Mouse (Mus musculus) spleen, embryonic (tissue): ENCODE results near the gene Bdh1.

Experiments
- CTCF ChIA-PET: fragments of 350-600 bp; sonication (Branson Sonifier 250); formaldehyde crosslinking; loops from one replicate; lab custom pipeline; 2022; lab: Charles Lee

Gene Bdh1

DNA sequence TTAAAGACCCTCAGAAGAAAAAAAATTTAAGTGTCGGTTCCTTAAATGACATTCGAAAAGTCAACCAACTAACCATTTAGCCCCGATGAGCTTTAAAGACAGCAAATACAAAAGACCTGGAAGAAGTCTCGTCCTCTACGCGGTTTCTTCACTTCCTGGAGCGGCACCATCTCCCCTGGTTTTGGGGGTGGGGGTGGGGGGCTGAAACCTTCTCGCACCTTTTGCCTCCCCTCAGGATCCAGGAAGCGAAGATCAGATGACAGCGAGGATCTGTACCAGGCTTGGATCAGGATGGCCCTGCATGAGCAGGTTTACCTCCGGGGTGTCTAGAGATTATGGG, 6.2 kb downstream of the Bdh1 start:
- CTCF ChIA-PET, result interaction anchor here (0.6 to 0.7 kb wide), 2 partner anchors 803 to 1090 kb away, joined by 3 read pairs; no protein-coding TSS in a partner anchor

DNA sequence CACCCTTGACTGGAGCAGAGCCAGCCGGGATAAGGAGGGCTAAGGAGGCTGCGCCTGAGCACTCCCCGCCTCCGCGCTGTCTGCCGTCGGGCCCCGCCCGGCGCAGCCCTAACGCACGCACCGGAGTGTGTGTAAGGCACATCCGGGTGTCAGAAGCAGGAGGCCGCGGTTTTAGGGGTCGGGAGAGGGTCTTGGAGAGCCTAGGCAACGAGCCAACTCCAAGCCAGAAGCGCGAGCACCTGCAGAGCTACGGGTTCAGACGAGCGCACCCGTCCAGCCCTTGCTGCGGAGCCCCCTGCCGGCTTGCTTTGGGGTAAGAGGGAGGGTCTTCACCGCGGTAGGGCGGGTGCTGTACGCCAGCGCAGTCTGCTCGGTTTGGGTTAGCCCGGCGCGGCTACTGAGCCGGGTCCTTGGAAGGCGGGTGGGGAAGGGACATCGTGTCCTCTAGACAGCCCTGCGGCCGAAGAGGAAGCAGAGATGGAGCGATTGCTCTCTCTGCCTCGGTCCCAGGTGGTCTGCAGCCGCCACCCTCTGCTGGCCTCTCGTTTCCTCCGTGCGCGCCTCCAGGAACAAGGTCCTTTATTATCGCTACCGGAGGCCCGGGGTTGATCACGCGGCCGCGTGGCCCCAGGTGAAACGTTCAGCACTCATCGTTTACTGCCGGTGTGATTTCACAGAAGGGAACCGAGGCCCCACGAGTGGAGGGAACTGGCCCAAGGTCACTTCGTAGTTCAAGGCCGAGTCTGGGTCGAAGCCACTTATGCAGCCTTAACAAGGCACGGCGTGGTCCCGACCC, 6.8 kb downstream of the Bdh1 start:
- CTCF ChIA-PET, result interaction anchor here (0.6 to 0.7 kb wide), 2 partner anchors 804 to 1089 kb away, joined by 3 read pairs; no protein-coding TSS in a partner anchor

DNA sequence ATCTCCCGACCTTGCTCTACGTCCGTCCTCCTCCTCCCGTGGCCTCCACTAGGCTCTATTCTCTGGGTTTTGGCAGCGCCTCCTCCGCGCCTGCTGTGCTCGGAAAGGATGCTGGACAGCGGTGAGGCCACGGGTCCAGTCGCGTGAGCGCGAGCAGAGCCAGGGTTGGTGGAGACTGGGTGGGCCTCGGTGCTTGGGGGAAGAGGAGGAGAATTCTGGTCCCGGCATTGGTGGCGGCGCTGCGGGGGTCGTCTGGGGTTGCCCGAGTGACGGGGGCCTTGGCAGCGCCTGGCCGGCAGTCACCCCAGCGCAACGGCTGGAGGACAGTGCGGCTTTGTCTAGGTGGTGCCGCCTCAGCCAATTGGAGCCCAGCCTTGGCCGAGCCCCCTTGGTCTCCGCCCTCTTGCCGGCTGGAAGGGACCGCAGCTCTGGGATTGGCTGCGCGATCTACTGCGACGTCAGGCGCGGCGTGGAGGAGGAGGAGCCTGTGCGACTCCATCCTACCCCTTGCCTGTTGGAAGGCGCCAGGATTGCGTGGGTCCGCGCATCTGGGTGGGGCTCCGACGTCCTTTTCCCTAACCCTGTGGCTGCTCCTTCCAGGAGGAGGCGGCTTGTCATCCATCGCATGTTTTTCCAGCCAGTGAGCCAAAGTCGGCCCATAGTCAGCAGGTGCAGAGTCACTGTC, 7.5 kb downstream of the Bdh1 start:
- CTCF ChIA-PET, result interaction anchor here (0.6 kb wide), 1 partner anchor 408 kb away, joined by 8 read pairs; no protein-coding TSS in a partner anchor

DNA sequence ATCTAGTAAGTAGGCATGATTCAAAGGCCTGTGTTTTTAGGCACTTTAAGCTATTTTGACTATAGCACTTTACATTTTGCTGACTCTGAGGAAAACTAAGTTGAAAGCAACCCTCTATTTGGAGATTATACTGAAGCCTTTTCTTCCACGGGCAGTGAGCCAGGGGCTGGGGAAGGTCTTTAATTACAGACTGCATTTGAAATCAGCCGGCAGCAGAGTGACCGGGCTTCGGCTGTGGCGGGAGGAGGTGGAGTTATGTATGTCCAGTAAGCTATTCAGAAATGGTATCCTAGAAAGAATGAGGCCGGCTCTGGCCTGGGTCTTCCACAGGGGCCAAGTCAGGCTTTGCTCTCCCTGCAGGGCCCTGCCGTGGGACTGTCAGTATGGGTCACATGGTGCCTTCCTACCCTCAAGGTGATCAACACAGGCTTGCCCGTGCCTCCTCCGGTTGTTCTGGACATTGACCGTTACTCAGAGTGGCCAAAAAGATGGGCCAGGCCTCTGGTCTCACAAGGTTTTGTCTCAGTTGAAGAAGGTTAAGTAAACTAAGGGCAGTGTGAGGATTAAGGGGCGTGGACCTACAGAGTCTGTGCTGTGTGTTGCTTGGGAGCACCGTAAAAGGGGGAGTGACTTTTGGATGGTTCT, 11.5 kb downstream of the Bdh1 start:
- CTCF ChIA-PET, result no interaction called here

DNA sequence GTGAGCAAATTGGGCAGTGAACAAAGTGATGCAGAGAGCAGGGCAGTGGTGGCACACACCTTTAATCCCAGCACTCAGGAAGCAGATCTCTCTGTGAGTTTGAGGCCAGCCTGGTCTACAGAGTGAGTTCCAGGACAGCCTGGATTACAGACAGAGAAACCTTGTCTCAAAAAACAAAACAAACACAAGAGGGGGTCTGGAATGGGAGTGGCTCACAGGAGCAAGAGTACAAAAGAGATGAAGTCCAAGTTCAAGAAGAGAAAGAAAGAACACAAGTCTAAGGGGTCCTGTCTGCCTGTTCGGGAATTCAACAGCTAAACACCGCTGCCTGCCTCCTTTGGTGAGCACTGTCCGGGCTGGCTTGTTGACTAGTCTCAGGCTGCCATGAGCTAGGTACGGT, 13.1 kb downstream of the Bdh1 start:
- CTCF ChIA-PET, result no interaction called here

DNA sequence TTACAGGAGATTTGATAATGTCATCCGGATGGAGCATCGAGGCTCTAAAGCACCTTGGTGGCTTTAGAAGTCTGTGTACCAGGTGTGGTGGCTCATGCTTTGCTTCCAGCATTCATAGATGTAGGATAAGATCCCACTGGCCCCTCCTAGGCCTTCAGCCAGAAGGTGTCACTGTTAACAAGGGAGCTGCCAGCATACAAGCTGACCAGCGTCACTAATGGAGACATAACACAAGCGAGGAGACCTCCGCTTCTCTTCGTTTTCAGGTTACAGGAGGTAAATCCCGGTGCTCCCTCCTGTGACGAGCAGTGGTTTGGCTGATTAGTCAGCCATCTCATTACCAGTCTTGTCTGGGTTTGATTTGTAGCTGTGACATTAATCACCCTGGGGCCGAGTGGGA, 14.0 kb downstream of the Bdh1 start:
- CTCF ChIA-PET, result no interaction called here

DNA sequence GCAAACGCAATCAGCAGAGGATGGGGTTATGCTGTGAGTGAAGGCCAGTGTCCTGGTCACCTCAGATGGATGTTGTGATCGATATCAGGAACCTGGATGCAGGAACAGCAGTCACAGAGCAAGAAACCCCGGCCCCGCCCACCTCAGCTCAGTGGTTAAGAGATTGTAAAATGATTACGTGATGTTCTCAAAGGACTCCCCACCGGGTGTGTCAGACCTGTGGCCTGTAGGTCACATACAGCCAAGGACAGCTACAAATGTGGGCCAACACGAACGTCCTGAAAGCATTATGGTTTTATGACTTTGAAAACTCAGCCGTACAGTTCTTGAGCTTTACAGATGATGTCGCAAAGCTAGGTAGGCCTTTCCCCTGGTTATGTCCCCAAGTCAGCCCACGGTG, 15.3 kb downstream of the Bdh1 start:
- CTCF ChIA-PET, result no interaction called here

DNA sequence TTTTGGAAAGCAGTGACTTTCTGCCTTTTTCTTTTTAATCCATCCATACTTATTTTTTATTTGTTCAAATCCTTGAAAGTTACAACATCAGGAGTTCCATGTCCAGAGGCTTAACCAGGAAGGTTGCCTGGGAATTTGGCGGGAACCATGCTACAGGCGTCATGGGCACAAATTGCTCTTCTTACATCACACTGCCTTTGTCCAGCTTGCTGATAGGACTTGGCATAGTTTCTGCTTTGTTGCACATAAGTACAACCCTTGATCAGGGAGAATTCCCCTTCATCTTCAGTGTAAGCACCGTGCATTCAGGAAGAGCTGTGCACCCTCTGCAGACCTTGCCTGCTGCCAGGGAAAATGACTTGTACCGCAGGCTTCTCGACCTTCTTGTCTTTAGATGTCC, 17.4 kb downstream of the Bdh1 start:
- CTCF ChIA-PET, result no interaction called here

DNA sequence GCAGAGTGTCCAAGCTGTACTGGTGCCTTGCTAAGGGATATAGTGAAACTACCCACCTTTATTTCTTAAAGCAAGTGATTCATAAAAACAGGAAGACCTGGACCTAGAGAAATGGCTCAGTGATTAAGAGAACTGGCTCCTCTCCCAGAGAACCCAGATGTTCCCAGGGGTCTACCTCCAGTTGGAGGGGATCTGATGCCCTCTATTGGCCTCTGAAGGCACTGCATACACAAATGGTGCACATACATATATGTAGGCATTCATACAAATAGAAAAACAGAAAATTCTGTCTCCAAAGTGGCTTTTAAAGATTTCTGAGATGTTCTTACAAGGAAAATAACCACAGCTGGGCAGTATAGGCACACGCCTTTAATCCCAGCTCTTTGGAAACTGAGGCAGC, 18.0 kb downstream of the Bdh1 start:
- CTCF ChIA-PET, result no interaction called here

DNA sequence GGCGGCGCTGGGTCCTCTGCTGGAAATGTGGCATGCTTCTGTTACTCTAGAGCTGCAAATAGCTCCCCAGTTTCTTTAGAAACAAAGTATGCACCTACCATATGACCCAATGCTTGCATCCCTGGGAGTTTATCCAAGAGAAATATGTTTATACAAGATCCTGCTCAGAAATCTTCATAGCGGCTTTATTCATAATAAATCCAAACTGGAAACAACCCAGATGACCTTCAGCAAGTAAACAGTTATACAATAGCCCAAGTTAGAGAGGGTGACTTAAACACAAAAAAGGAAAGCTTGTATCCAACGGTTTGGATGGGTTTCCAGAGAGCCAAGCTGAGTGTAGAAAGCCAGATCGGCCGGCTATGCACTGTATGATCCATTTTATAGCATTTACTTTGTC, 22.4 kb downstream of the Bdh1 start:
- CTCF ChIA-PET, result no interaction called here

DNA sequence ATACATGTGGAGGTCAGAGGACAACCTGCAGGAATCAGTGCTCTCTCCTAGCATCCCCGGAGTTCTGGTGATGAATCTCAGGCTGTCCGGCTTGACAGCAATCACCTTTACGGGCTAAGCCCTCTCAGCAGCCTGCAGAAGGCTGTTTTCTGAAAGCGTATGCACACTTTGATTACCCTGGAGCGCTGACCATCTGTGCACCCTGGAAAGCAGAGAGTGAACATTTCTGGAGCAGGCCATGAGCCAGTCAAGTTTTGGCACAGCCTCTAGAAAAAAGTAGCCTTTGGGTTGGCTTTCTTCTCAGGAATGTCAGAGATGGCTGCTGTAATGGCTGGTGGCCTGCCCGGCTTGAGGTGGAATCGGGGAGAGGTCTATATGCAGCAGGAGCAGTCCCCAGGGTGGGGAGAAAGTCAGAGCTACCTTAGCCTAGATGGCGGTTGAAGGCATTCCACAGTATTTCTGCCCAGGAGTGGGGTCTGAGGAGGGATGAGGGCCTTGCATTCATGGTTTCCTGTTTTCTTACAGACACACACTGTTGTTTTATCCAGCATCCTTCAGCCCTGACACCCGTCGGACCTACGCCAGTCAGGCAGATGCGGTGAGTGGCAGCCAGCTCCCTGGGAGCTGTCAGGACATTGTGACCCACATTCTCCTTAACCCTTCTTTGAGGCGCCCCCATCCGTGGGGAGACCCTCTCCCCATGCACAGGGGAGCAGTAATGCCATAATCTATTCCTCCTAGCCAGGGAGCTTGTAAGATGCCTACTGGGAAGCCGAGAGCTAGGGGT, 24.2 kb downstream of the Bdh1 start:
- CTCF ChIA-PET, result no interaction called here

DNA sequence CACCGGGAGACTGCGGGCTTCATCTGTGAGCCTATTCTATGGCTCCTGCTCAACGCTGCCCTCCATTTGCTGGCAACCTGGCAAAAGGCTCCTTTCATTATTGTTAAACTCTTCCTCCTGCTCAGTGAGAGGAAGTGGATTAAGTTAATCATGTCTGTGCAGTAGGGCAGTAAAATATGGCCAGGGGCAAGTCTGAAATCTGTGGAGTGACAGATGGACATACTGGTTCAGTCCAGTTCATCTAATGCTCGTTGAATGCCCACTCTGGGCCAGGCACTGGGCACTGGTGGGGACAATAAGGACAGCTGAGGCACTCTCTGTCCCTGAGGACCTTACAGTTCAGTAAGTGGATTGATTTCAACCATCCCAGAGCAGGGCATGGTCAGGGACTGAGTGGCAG, 27.9 kb downstream of the Bdh1 start:
- CTCF ChIA-PET, result interaction anchor here (0.6 kb wide), 1 partner anchor 677 kb away, joined by 4 read pairs; no protein-coding TSS in a partner anchor

DNA sequence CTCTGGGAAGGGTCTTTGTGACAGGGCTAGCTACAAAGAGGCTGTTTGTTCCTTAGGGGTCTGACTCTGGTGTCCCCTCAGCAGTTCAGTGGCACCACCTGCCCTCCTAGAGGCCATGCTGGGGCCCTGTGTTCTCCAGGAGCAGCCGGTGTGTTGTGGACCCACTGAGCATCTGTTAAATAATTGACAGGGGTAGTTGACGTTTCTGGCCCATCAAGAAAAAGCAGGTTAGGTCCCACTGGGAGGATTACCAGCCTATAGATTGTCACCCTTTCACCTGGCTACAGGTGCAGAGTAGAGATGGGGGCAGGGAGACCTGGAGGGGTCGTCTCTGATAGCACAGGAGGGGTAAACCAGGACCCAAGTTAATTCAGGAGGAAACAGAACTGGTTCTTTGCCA, 29.2 kb downstream of the Bdh1 start:
- CTCF ChIA-PET, result no interaction called here

DNA sequence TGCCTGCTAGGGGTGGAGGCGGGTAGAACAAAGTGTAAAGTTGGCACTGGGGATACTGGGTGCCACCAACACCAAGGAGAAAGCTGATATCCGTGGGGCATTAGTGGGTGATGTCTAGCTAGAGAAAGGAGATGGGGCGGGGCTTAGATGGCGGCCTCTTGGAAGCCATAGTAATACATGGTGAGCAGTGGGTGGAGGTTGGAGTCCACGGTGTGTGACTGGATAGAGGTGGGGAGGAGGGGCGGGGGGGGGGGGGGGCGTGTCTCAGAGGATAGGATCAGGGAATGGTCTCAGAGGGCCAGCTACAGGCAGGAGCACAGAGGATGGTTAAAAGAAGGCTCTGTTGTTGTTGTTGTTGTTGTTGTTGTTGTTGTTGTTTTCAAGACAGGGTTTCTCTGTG, 30.4 kb downstream of the Bdh1 start:
- CTCF ChIA-PET, result no interaction called here

DNA sequence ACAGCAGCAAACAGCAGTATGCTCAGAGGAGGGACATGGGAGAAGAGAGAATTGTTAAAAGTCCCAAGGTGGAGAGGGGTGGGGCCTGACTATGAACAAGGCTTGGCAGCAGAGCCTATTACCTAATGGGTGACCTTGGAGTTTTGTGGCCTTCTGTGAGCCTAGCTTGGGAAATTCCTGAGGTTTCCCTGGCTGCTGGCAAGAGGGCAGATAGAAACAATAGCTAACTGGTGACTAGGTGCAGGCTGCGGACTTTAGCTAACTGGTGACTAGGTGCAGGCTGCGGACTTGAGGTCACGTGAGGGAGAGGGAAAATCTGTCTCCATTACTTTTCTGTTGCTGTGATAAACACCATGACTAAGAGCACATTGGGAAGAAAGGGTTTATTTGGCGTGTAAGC, 31.9 kb downstream of the Bdh1 start:
- CTCF ChIA-PET, result no interaction called here

DNA sequence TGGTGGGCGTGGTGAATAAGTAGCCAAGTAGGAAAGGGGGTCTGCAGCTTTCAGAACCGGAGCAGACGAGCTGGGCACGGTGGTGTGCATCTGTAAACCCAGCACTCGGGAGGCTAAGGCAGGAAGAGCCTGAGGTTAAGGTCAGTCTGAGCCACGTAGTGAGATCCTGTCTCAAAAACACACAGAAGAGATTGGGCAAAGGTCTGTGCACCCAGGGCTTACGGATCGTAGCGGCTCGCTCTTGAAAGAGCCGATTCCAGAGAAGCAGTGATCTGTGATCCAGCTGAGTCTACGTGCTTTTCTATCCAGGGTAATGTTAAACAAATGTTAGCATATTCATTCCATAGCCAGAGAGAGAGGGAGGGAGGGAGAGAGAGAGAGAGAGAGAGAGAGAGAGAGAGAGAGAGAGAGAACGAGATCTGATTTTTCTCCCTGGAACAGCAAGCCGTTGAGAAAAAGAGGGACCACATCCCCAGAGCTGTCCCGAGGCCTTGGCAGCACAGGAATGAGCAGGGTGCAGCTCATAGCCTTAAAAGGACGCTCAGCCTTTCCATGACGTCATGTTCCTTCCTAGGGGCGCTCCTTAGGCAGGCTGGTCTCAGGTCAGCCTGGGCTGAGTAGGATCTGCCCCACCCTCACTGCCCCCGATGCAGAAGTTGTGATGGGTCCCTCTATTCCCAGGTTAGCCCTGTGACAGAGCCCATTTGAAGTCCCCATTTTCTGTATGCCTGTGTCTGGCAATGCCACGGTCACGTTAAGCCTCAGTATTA, 33.4 kb downstream of the Bdh1 start:
- CTCF ChIA-PET, result no interaction called here

DNA sequence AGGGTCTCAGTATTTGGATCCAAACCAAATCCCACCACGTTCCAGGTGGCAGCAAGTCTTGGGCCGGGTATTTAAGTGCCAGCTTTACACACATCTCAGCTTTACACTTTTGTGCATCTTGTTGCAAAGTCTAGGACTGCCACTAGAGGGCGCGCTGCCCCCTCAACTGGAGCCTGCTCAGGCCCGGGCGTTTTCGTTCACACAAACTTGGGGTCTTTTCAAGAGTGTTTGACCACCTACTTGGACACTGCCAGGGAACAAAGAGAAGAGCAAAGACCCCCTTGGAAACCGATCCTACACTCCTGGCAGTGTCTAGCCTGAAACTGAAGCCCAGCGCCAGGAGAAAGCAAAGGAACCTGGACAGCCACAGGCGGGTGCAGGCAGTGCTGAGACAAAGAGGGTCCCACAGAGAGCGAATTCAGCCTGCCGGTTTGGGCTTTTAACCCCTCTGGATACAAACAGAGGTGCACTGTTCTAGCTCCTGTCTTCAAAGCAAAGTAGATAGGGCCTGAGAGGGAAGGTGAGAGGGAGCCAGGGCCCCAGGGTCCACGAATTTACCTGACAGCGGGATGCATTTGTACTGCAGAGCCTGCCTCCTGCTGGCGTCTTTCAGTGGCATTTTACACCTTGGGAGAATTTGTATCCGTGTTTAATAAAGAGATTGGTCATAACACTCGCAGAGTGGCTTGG, 36.3 kb downstream of the Bdh1 start:
- CTCF ChIA-PET, result interaction anchor here (0.8 kb wide), 1 partner anchor 266 kb away, joined by 5 read pairs; no protein-coding TSS in a partner anchor

DNA sequence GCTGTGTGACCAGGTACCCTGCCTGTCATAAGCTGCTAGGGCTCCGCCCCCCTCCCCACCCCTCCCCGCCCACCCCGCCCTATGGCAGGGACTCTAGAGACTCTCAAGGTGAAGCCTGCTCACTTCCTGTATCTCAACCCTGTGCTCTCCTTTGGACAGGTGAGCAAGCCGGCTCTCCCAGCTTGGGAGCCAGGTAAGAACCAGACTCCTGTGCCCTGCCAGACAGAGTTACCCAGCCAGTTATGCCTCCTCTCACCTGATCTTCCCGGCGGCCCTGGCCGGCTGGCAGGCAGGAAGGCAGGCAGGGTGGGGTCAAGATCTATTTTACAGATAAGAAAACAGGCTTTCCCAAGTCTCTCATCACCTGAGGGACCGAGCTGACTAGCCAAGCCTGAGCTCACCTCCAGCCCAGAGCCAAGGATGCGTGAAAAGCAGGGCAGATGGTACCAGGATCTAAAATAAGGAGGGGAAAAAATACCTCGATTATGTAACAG, 37.9 kb downstream of the Bdh1 start:
- CTCF ChIA-PET, result no interaction called here

DNA sequence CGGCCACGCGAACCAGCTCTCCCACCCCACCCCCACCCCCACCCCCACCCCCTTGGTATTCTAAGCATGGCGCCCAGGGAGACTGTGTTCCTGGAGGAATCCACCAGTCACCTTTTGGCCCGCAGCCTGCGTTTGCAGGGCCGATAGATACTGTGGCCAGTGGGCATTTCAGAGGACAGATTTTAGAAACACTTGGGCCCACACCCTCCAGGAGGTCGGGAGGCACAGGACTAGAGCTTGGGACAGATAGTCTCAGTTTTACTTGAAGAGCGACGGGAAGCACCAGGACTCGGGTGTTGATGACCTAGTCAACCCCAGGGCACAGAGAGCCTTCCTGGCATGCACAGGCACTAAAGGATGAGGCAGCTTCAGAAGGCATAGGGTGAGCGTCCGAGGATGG, 38.4 kb downstream of the Bdh1 start:
- CTCF ChIA-PET, result no interaction called here

DNA sequence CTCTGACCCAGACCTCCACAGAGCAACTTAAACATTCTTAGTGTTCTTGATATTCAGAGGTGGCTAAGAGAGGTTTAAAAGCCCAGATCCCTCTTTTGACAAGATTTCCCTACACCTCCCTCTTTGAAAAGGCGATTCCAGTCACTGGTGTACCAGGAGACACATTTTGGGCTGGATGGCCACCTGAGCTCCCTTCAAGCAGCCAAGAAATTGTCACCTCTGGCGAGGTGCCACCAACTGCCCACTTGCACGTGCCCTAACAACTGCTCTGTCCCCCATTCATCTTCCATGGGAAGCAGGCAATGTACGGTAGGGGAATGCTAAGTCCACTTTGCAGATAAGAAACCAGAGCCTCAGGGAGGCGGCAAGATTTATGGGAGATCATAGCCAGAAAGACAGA, 39.0 kb downstream of the Bdh1 start:
- CTCF ChIA-PET, result no interaction called here
